Mouse (Mus musculus): ENCODE results near the gene Adora1. TPM values are rescaled to one million over a fixed set of nuclear protein-coding genes. Genes with fewer than 3 reads are reported as not detected.

Gene Adora1
- polyA plus RNA-seq, 2 experiments, result 1.4 to 2.0 TPM

DNA sequence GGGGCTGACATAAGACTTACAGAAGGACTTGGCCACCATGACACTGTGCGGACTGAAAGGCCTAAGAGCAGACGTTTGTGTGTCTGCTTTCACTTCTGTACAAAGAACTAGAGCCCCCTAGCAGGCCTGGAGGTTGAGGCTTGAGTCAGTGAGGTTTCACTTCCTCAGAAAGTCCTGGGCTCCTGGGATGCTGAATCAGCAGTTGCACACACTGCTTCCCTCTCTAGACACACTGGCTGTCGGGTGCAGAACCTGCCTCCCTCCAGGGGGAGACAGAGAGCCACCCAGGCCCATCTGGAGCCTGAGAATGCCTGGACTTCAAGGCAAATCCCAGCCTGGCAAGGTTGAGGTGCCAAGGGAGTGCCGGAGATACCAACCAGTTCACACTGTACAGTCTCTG, 38.8 kb downstream of the Adora1 start:
- H3K27me3 ChIP-seq (ENCODE audit: control insufficient read depth, insufficient read depth, low read length), result no peaks in the 10 kb centered on the region
- no peak overlapping the region for H3K9ac ChIP-seq (ENCODE audit: low read depth, low read length, severe bottlenecking)
- peaks cover 33% of the 10 kb centered on the region for H3K4me1 ChIP-seq (ENCODE audit: control insufficient read depth, insufficient read depth, low read length)
- H3K27ac ChIP-seq (replicated peaks; ENCODE audit: low read depth, low read length), result peak overlapping the region; percentile 67
- 54% methylated on average over 4 of the region's 4 CpGs for WGBS
- no peak overlapping the region for H3K4me2 ChIP-seq (replicated peaks; ENCODE audit: low read depth, low read length, severe bottlenecking)
- ATAC-seq (ENCODE audit: low FRiP score, low read depth) (0 out of 2 replicates have a peak, but pooled peaks have one; percentile 7), DNase-seq (ENCODE audit: low spot score) (peak; percentile 43)
- no peak for TF ChIP-seq POLR2A (IDR thresholded peaks at IDR 0.05; ENCODE audit: borderline replicate concordance, extremely low read depth, insufficient read depth, insufficient read length)
- no peaks in the 10 kb centered on the region for H3K9me3 ChIP-seq (ENCODE audit: control insufficient read depth, low read length)
- no peak overlapping the region for H3K4me3 ChIP-seq (replicated peaks; ENCODE audit: low read length)
- H3K36me3 ChIP-seq (ENCODE audit: control insufficient read depth, insufficient read depth, low read length), result no peaks in the 10 kb centered on the region

DNA sequence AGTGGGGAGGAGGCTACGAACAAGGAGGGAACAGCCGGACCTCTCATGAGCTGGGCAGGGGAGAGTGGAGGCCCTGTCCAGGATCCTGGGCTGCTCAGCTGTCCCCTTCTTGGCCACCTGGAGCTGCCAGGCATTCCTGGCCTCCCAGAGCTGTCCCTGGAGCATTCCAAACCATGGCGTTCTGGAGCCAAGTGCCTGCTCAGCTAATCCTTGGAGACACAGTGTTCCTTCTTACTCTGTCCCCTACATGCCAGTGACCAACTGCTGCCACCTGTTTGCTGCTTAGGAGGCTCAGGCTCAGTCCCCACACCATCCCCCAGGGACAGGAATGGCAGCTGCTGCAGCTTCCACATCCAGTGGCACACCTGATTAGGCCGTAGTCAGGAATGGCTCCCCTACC, 39.3 kb downstream of the Adora1 start:
- no peak overlapping the region for H3K4me2 ChIP-seq (replicated peaks; ENCODE audit: low read depth, low read length, severe bottlenecking)
- peaks cover 33% of the 10 kb centered on the region for H3K4me1 ChIP-seq (ENCODE audit: control insufficient read depth, insufficient read depth, low read length)
- no peak overlapping the region for H3K4me3 ChIP-seq (replicated peaks; ENCODE audit: low read length)
- DNase-seq (ENCODE audit: low spot score), result peak; percentile 66
- no peaks in the 10 kb centered on the region for H3K36me3 ChIP-seq (ENCODE audit: control insufficient read depth, insufficient read depth, low read length)
- ATAC-seq (ENCODE audit: low FRiP score, low read depth), result peak; percentile 74
- WGBS, result 31% methylated on average over 4 of the region's 4 CpGs
- no peak for TF ChIP-seq POLR2A (IDR thresholded peaks at IDR 0.05; ENCODE audit: borderline replicate concordance, extremely low read depth, insufficient read depth, insufficient read length)
- H3K27ac ChIP-seq (replicated peaks; ENCODE audit: low read depth, low read length), result peak overlapping the region; percentile 67
- H3K9me3 ChIP-seq (ENCODE audit: control insufficient read depth, low read length), result no peaks in the 10 kb centered on the region
- H3K27me3 ChIP-seq (ENCODE audit: control insufficient read depth, insufficient read depth, low read length), result no peaks in the 10 kb centered on the region
- H3K9ac ChIP-seq (ENCODE audit: low read depth, low read length, severe bottlenecking), result peak overlapping the region; percentile 28; the same call in 1 of the 2 replicates

- 18% methylated on average over 3 of the region's 3 CpGs for WGBS
- Histone ChIP-seq H3K36me3 (ENCODE audit: control insufficient read depth, insufficient read depth, low read length) (no peaks in the 10 kb centered on the region), H3K9ac (ENCODE audit: low read depth, low read length, severe bottlenecking) (peak overlapping the region; percentile 28; the same call in 1 of the 2 replicates), H3K27ac (replicated peaks; ENCODE audit: low read depth, low read length) (peak overlapping the region; percentile 67), H3K27me3 (ENCODE audit: control insufficient read depth, insufficient read depth, low read length) (no peaks in the 10 kb centered on the region), H3K4me1 (ENCODE audit: control insufficient read depth, insufficient read depth, low read length) (peaks cover 33% of the 10 kb centered on the region), H3K4me2 (replicated peaks; ENCODE audit: low read depth, low read length, severe bottlenecking) (no peak overlapping the region), H3K4me3 (replicated peaks; ENCODE audit: low read length) (no peak overlapping the region), H3K9me3 (ENCODE audit: control insufficient read depth, low read length) (no peaks in the 10 kb centered on the region)
- TF ChIP-seq POLR2A (IDR thresholded peaks at IDR 0.05; ENCODE audit: borderline replicate concordance, extremely low read depth, insufficient read depth, insufficient read length), result no peak
- ATAC-seq (ENCODE audit: low FRiP score, low read depth) (no peak; the same call in 1 of the 2 replicates), DNase-seq (ENCODE audit: low spot score) (no peak)
These were observed 39.7 kb downstream of the Adora1 start for GRCm38 (mm10) chr1:134195571-134195970.

- H3K4me2 ChIP-seq (replicated peaks; ENCODE audit: low read depth, low read length, severe bottlenecking), result no peak overlapping the region
- no peaks in the 10 kb centered on the region for H3K9me3 ChIP-seq (ENCODE audit: control insufficient read depth, low read length)
- H3K4me3 ChIP-seq (replicated peaks; ENCODE audit: low read length), result no peak overlapping the region
- ATAC-seq (ENCODE audit: low FRiP score, low read depth) (no peak), DNase-seq (ENCODE audit: low spot score) (no peak)
- H3K9ac ChIP-seq (ENCODE audit: low read depth, low read length, severe bottlenecking), result no peak overlapping the region
- H3K36me3 ChIP-seq (ENCODE audit: control insufficient read depth, insufficient read depth, low read length), result no peaks in the 10 kb centered on the region
- peak overlapping the region; percentile 67 for H3K27ac ChIP-seq (replicated peaks; ENCODE audit: low read depth, low read length)
- no peak for TF ChIP-seq POLR2A (IDR thresholded peaks at IDR 0.05; ENCODE audit: borderline replicate concordance, extremely low read depth, insufficient read depth, insufficient read length)
- H3K4me1 ChIP-seq (ENCODE audit: control insufficient read depth, insufficient read depth, low read length), result peaks cover 33% of the 10 kb centered on the region
- no peaks in the 10 kb centered on the region for H3K27me3 ChIP-seq (ENCODE audit: control insufficient read depth, insufficient read depth, low read length)
- WGBS, result 26% methylated on average over 2 of the region's 2 CpGs
These were observed 40.1 kb downstream of the Adora1 start for GRCm38 (mm10) chr1:134195117-134195516.

GRCm38 (mm10) chr1:134194298-134195022, 40.8 kb downstream of the Adora1 start:
- no peaks in the 10 kb centered on the region for H3K36me3 ChIP-seq (ENCODE audit: control insufficient read depth, insufficient read depth, low read length)
- no peak overlapping the region for H3K9ac ChIP-seq (ENCODE audit: low read depth, low read length, severe bottlenecking)
- H3K27me3 ChIP-seq (ENCODE audit: control insufficient read depth, insufficient read depth, low read length), result no peaks in the 10 kb centered on the region
- DNase-seq (ENCODE audit: low spot score) (no peak), ATAC-seq (ENCODE audit: low FRiP score, low read depth) (no peak)
- no peak overlapping the region for H3K27ac ChIP-seq (replicated peaks; ENCODE audit: low read depth, low read length)
- WGBS, result 74% methylated on average over 15 of the region's 16 CpGs
- no peak overlapping the region for H3K4me3 ChIP-seq (replicated peaks; ENCODE audit: low read length)
- no peak overlapping the region for H3K4me2 ChIP-seq (replicated peaks; ENCODE audit: low read depth, low read length, severe bottlenecking)
- H3K4me1 ChIP-seq (ENCODE audit: control insufficient read depth, insufficient read depth, low read length), result peaks cover 33% of the 10 kb centered on the region
- no peaks in the 10 kb centered on the region for H3K9me3 ChIP-seq (ENCODE audit: control insufficient read depth, low read length)
- TF ChIP-seq POLR2A (IDR thresholded peaks at IDR 0.05; ENCODE audit: borderline replicate concordance, extremely low read depth, insufficient read depth, insufficient read length), result no peak

Measured in limb, embryonic 14.5 days (tissue).